Comparison of ENCODE assay signal across 8 mouse cellular contexts in genomic region chr4:138913797-138914196, GRCm38 (mm10). TPM values are rescaled to one million over a fixed set of nuclear protein-coding genes. Genes with fewer than 3 reads are reported as not detected.
DNase-seq lines count a peak whose midpoint lies in the region; ATAC-seq and TF ChIP-seq lines count a peak whose summit lies in the region.

Gene Otud3 (minus strand): TSS chr4:138913945.

- H3K27ac ChIP-seq in bone marrow, adult 2 months (ENCODE audit: control insufficient read depth, insufficient read depth, low read depth, low read length, poor library complexity): peak within 1 kb of the TSS; percentile 73
- no peak within 1 kb of the TSS for H3K27ac ChIP-seq in embryonic facial prominence, embryonic 15.5 days (replicated peaks)
- H3K27ac ChIP-seq in limb, embryonic 14.5 days (replicated peaks; ENCODE audit: low read depth, low read length): no peak within 1 kb of the TSS
- H3K27ac ChIP-seq in midbrain, postnatal 0 days (ENCODE audit: low read depth, low read length): peak within 1 kb of the TSS; percentile 73; the same call in 1 of the 2 replicates

- peak; percentile 86 for TF ChIP-seq CTCF in bone marrow, adult 2 months (IDR thresholded peaks at IDR 0.05; ENCODE audit: control insufficient read depth, insufficient read depth, low read length)
- TF ChIP-seq CTCF in midbrain, postnatal 0 days (IDR thresholded peaks at IDR 0.05): peak; percentile 86

- peak; percentile 94 for DNase-seq in 416B (ENCODE audit: low read depth)
- DNase-seq in heart, adult 8-10 months (ENCODE audit: low spot score): peak; percentile 93
- DNase-seq in kidney, adult 9 months: peak; percentile 98
- peak; percentile 93 for DNase-seq in limb, embryonic 14.5 days (ENCODE audit: low spot score)
- DNase-seq in midbrain, postnatal 0 days (ENCODE audit: low spot score): peak; percentile 97
- peak; percentile 87 to 92 for DNase-seq in spleen, postnatal 14 days (ENCODE audit: low spot score in 2 of 2)

- H3K27me3 ChIP-seq in embryonic facial prominence, embryonic 15.5 days: no peaks in the 10 kb centered on the region
- H3K27me3 ChIP-seq in limb, embryonic 14.5 days (ENCODE audit: control insufficient read depth, insufficient read depth, low read length): no peaks in the 10 kb centered on the region
- no peaks in the 10 kb centered on the region for H3K27me3 ChIP-seq in midbrain, postnatal 0 days (ENCODE audit: insufficient read depth, low read length)

- H3K9ac ChIP-seq in embryonic facial prominence, embryonic 15.5 days: peak within 1 kb of the TSS; percentile 58
- peak within 1 kb of the TSS; percentile 85 for H3K9ac ChIP-seq in limb, embryonic 14.5 days (ENCODE audit: low read depth, low read length, severe bottlenecking)
- H3K9ac ChIP-seq in midbrain, postnatal 0 days (replicated peaks; ENCODE audit: low read length, poor library complexity, severe bottlenecking): peak within 1 kb of the TSS; percentile 83

- TF ChIP-seq POLR2A in bone marrow, adult 2 months (IDR thresholded peaks at IDR 0.05; ENCODE audit: borderline replicate concordance, control insufficient read depth, low read depth, low read length): peak; percentile 74; the same call in 1 of the 2 replicates
- TF ChIP-seq POLR2A in limb, embryonic 14.5 days (IDR thresholded peaks at IDR 0.05; ENCODE audit: borderline replicate concordance, extremely low read depth, insufficient read depth, insufficient read length): peak; percentile 89; the same call in 1 of the 2 replicates

- H3K4me3 ChIP-seq in bone marrow, adult 2 months (replicated peaks; ENCODE audit: control insufficient read depth, low read depth, low read length): peak within 1 kb of the TSS; percentile 87
- peak within 1 kb of the TSS; percentile 83 for H3K4me3 ChIP-seq in embryonic facial prominence, embryonic 15.5 days (replicated peaks)
- peak within 1 kb of the TSS; percentile 90 for H3K4me3 ChIP-seq in limb, embryonic 14.5 days (replicated peaks; ENCODE audit: low read length)
- H3K4me3 ChIP-seq in midbrain, postnatal 0 days (ENCODE audit: low read depth, low read length): peak within 1 kb of the TSS; percentile 83

- WGBS in bone marrow, adult 2 months: 2% methylated on average over 39 of the region's 39 CpGs
- WGBS in embryonic facial prominence, embryonic 15.5 days: 2% methylated on average over 39 of the region's 39 CpGs
- 1% methylated on average over 39 of the region's 39 CpGs for WGBS in limb, embryonic 14.5 days
- 1% methylated on average over 39 of the region's 39 CpGs for WGBS in midbrain, postnatal 0 days

- no peaks in the 10 kb centered on the region for H3K9me3 ChIP-seq in embryonic facial prominence, embryonic 15.5 days (replicated peaks)
- H3K9me3 ChIP-seq in limb, embryonic 14.5 days (ENCODE audit: control insufficient read depth, low read length): no peaks in the 10 kb centered on the region
- H3K9me3 ChIP-seq in midbrain, postnatal 0 days (ENCODE audit: low read length): no peaks in the 10 kb centered on the region

- peak; percentile 95 for ATAC-seq in embryonic facial prominence, embryonic 15.5 days (ENCODE audit: insufficient number of reproducible peaks, low FRiP score, low TSS enrichment, low read depth)
- peak; percentile 97 for ATAC-seq in limb, embryonic 14.5 days (ENCODE audit: low FRiP score, low read depth)
- peak; percentile 91 for ATAC-seq in midbrain, postnatal 0 days (ENCODE audit: low FRiP score)

- H3K4me1 ChIP-seq in bone marrow, adult 2 months (ENCODE audit: control insufficient read depth, insufficient read depth, low read length): peaks cover 6% of the 10 kb centered on the region; the same call in 1 of the 2 replicates
- peaks cover 12% of the 10 kb centered on the region for H3K4me1 ChIP-seq in embryonic facial prominence, embryonic 15.5 days
- peaks cover 9% of the 10 kb centered on the region; the same call in 1 of the 2 replicates for H3K4me1 ChIP-seq in limb, embryonic 14.5 days (ENCODE audit: control insufficient read depth, insufficient read depth, low read length)
- H3K4me1 ChIP-seq in midbrain, postnatal 0 days (ENCODE audit: insufficient read depth, low read length): peaks cover 10% of the 10 kb centered on the region; the same call in 1 of the 2 replicates

- H3K36me3 ChIP-seq in embryonic facial prominence, embryonic 15.5 days: peaks cover 6% of the 10 kb centered on the region; the same call in 1 of the 2 replicates
- H3K36me3 ChIP-seq in limb, embryonic 14.5 days (ENCODE audit: control insufficient read depth, insufficient read depth, low read length): no peaks in the 10 kb centered on the region
- H3K36me3 ChIP-seq in midbrain, postnatal 0 days (ENCODE audit: insufficient read depth, low read length): 0 out of 2 replicates have a peak, but pooled peaks cover 3% of the 10 kb centered on the region

- H3K4me2 ChIP-seq in embryonic facial prominence, embryonic 15.5 days (replicated peaks): peak within 1 kb of the TSS; percentile 85
- peak within 1 kb of the TSS; percentile 89 for H3K4me2 ChIP-seq in limb, embryonic 14.5 days (replicated peaks; ENCODE audit: low read depth, low read length, severe bottlenecking)
- H3K4me2 ChIP-seq in midbrain, postnatal 0 days (ENCODE audit: low read depth, low read length, poor library complexity, severe bottlenecking): peak within 1 kb of the TSS; percentile 86

RNA-seq across cellular contexts. Expression of gene Otud3, which starts in this region (rescaled TPM):
- 2.9 and 6.3 TPM in 2 replicates for polyA plus RNA-seq in bone marrow, adult 2 months (2011; ENCODE audit: insufficient read depth, insufficient read length, low replicate concordance, missing spikeins)
- polyA plus RNA-seq in embryonic facial prominence, embryonic 15.5 days (2015; fragmentation: Nextera tagmentation; extraction: Ambion mirVana): 4.0 and 4.1 TPM in 2 replicates
- total RNA-seq in heart, adult 8-10 months (2022): 10 to 100 TPM in 1 of 4 experiments, 1 to 10 TPM in 3; 9.6 to 14.6 (median 9.9) TPM
- polyA plus RNA-seq in limb, embryonic 14.5 days (2012; rRNA removed): 7.0 and 8.2 TPM in 2 replicates
- polyA plus RNA-seq in limb, embryonic 14.5 days (2014; fragmentation: Nextera tagmentation; extraction: Ambion mirVana): 2.7 and 4.2 TPM in 2 replicates
- total RNA-seq in midbrain, postnatal 0 days (2014; rRNA removed): 8.5 and 9.0 TPM in 2 replicates
- polyA plus RNA-seq in midbrain, postnatal 0 days (2015; fragmentation: Nextera tagmentation; extraction: Ambion mirVana): 3.1 and 3.8 TPM in 2 replicates

Comparison
In these comparisons a context has a peak if more than half of its experiments do, and no peak if none do; other contexts are left out.
1. H3K27ac ChIP-seq: peak in bone marrow, adult 2 months (single experiment) and midbrain, postnatal 0 days (single experiment); none in embryonic facial prominence, embryonic 15.5 days (single experiment) and limb, embryonic 14.5 days (single experiment).
2. Peak in every context shown above with its lines, with median percentiles within 50 percentile points of each other: DNase-seq, H3K4me3 ChIP-seq, ATAC-seq, H3K4me2 ChIP-seq and H3K9ac ChIP-seq.